ENCODE assay signal across 12 mouse cellular contexts in the genomic region with DNA sequence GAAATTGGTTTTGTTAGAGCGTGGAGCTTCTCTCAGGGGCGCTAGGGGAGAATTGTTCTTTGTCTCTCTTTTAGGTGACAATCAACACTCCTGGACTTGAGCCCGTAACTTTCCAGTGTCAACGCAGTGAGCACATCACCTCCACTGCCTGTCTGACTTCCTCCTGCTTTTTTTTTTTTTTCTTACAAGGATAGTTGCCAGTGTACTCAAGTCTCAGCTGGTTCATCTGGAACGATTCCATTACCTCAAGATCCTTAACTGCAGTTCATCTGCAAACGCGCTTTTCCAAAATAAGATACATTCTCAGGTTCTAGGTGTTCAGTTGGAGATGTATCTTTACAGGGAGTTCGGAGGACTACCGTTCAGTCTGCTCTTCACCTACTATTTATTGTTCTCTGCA. TPM values are rescaled to one million over a fixed set of nuclear protein-coding genes. Genes with fewer than 3 reads are reported as not detected.
"Had no signal": no experiment of that assay in that cellular context is flagged by ENCODE, and none has a peak within 500 bp of the region (broad histone marks: within the 10 kb centered on the region; RNA-seq: fewer than 3 reads in every experiment).

No protein-coding gene starts in this region.

- DNase-seq: lung, adult 18-20 months; lung, embryonic 14.5 days; lung, postnatal 10 days; lung, postnatal 4 days; midbrain, embryonic 14.5 days; retina, postnatal 1 day; right cerebral cortex, adult 18-20 months; right cerebral cortex, postnatal 25 days; right cerebral cortex, postnatal 4 days; thymus, adult 2 months; thymus, postnatal 4 days had no signal

RNA-seq across cellular contexts. Expression of gene Gm9817, which starts 16.5 kb away (rescaled TPM):
- total RNA-seq: megakaryocyte-erythroid progenitor cell, adult 5-6 weeks had no signal
